Mouse (Mus musculus) megakaryocyte progenitor cell, adult 5-6 weeks (primary cell): Measurements from ENCODE around the gene Wwc1. TPM values are rescaled to one million over a fixed set of nuclear protein-coding genes. Genes with fewer than 3 reads are reported as not detected.

Source experiments
- total RNA-seq, 2 experiments: library from RNA; stranded (forward) in 1 of 2; stranded (reverse) in 1 of 2; fragments of 157-497, 149-512 nt in 1 of 2; fragments of 200-1000 nt in 1 of 2; gene quantifications; 2 replicates each; pipeline versions ENCODE4 v1.2.3 to v1.2.4; 2015 to 2017

Wwc1 gene
- total RNA-seq, 2 experiments from 2014 or later: 0.02 TPM; not detected in 1

Other genes with a start within 250 kb of the Wwc1 start
- 19.1 and 21.1 TPM in 2 replicates for gene Pank3, start 211.0 kb downstream of the Wwc1 start, total RNA-seq (2015)
- gene Pank3, start 211.0 kb downstream of the Wwc1 start, total RNA-seq (2017): 27.0 and 27.3 TPM in 2 replicates
- not detected in 2 replicates for gene Fbll1, start 181.6 kb downstream of the Wwc1 start, total RNA-seq (2015)
- gene Fbll1, start 181.6 kb downstream of the Wwc1 start, total RNA-seq (2017): not detected in 2 replicates
- gene Rars, start 146.0 kb downstream of the Wwc1 start, total RNA-seq (2015): 124 and 138 TPM in 2 replicates
- 97.4 and 113 TPM in 2 replicates for gene Rars, start 146.0 kb downstream of the Wwc1 start, total RNA-seq (2017)